Mouse (Mus musculus) macrophage (primary cell): ENCODE measurements around the gene Srrm4. TPM values are rescaled to one million over a fixed set of nuclear protein-coding genes. Genes with fewer than 3 reads are reported as not detected.

Experiments
- H3K27ac ChIP-seq: fragments of 350-480 bp; formaldehyde crosslinking; 2 replicates; pipeline ENCODE4 v1.9.0; 2021
- H3K36me3 ChIP-seq: fragments of 350-480 bp; formaldehyde crosslinking; 2 replicates; pipeline ENCODE4 v1.9.0; 2021; ENCODE audit errors: inconsistent target
- H3K4me3 ChIP-seq: fragments of 350-480 bp; formaldehyde crosslinking; 2 replicates; pipeline ENCODE4 v1.9.0; 2021; ENCODE audit errors: inconsistent target
- H3K79me2 ChIP-seq: fragments of 350-480 bp; formaldehyde crosslinking; 2 replicates; pipeline ENCODE4 v1.9.0; 2021; ENCODE audit errors: inconsistent target
- WGBS: methylation state at CpG from one replicate; pipeline ENCODE4 v1.1.7; 2026; ENCODE audit warnings: inconsistent platforms; ENCODE audit not compliant: missing documents; 5-methylcytosine and 5-hydroxymethylcytosine counted together
- polyA plus RNA-seq: library from polyadenylated mRNA; stranded (reverse); fragments of 250-400 nt; gene quantifications from 3 replicates; pipeline ENCODE4 v1.2.4, GENCODE M21; 2018; ENCODE audit warnings: inconsistent platforms

Srrm4 gene
- polyA plus RNA-seq, 1 experiment from 2014 or later: not detected

- 65% methylated on average over 3 of the region's 3 CpGs for WGBS
- H3K36me3 ChIP-seq: no peaks in the 10 kb centered on the region
- no peak overlapping the region for H3K4me3 ChIP-seq
- no peaks in the 10 kb centered on the region for H3K79me2 ChIP-seq
- no peak overlapping the region for H3K27ac ChIP-seq
Measured at GRCm38 (mm10) chr5:116406507-116406906, 185.1 kb downstream of the Srrm4 start.

- H3K79me2 ChIP-seq: no peaks in the 10 kb centered on the region
- no peaks in the 10 kb centered on the region for H3K36me3 ChIP-seq
- WGBS: 100% methylated on average over 1 of the region's 1 CpGs
- no peak overlapping the region for H3K4me3 ChIP-seq
- H3K27ac ChIP-seq: no peak overlapping the region
Measured at GRCm38 (mm10) chr5:116405934-116406333, 185.7 kb downstream of the Srrm4 start.

DNA sequence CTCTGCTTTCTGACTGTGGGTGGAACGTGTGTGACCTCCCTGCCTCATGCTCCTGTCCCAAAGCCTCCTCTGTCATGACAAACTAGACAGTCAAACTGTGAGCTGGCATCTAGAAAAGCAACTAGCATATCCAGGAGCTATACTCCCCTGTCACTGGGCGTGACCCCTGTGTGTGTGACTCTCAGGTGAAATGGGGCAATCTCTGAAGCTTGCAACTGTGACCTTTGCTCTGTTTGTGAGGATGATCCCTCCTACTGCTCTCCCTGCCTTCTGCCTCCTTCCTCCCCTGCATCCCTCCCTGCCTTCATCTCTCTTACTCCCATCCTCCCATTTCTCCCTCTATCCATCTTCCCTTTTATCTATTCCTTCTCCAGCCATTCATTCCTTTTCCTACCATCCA, 187.6 kb downstream of the Srrm4 start:
- Histone ChIP-seq H3K36me3 (no peaks in the 10 kb centered on the region), H3K4me3 (no peak overlapping the region), H3K79me2 (no peaks in the 10 kb centered on the region), H3K27ac (no peak overlapping the region)
- 100% methylated on average over 2 of the region's 2 CpGs for WGBS

- Histone ChIP-seq H3K4me3 (no peak overlapping the region), H3K27ac (no peak overlapping the region), H3K79me2 (no peaks in the 10 kb centered on the region), H3K36me3 (no peaks in the 10 kb centered on the region)
- WGBS: 83% methylated on average over 3 of the region's 3 CpGs
Measured at GRCm38 (mm10) chr5:116400801-116401200, 190.8 kb downstream of the Srrm4 start.

DNA sequence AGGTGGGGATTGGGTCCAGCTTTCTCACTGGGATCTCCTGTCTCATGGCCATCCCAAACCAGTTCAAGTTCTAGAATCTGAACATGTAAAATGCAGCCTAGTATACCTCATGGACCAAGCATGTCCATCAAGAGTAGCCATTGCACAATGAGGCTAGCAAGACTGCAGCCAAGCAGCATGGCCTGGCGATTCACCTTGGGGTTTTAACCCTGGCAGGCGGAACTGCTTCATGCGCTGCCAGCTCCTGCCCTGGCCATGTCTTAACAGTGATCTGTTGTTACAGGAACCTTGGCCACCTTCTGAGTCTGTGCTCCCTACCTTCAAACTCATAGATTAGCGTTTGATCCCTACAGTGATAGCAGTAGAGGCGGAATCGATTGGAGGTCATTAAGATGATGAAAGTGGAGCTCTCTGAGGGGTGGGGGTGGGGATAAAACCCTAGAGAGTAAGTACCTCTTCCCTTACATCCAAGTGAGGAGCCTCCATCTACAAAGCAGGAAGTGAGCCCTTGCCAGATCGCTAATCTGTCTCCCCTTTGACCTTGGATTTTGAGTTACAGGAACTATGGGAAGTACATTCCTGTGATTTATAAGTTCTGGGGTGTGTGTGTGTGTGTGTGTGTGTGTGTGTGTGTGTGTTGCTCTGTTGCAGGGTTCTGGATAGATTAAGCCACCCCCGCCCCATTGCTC, 191.4 kb downstream of the Srrm4 start:
- Histone ChIP-seq H3K79me2 (no peaks in the 10 kb centered on the region), H3K27ac (no peak overlapping the region), H3K36me3 (no peaks in the 10 kb centered on the region), H3K4me3 (no peak overlapping the region)
- 68% methylated on average over 8 of the region's 8 CpGs for WGBS

DNA sequence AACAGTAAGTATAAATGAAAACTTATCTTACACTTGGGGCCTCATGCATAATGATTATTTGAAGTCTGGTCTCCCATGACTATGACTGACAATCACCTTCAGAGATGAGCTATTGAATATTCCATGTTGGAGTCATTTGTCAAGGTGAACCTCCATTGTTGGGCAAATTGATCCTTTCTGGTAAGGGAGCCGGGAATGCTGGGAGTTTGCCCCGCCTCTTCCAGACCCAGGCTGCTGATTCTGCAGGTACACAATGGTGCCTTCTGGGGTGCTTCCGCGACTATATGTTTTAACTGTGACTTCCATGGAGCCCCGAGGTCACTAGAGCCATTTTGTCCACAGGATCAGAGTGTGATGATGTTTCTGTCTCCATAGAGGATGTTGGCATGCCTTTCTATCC, 195.5 kb downstream of the Srrm4 start:
- no peaks in the 10 kb centered on the region for H3K36me3 ChIP-seq
- H3K4me3 ChIP-seq: no peak overlapping the region
- H3K79me2 ChIP-seq: no peaks in the 10 kb centered on the region
- no peak overlapping the region for H3K27ac ChIP-seq
- WGBS: 64% methylated on average over 5 of the region's 5 CpGs

GRCm38 (mm10) chr5:116392603-116393002, 199.0 kb downstream of the Srrm4 start:
- Histone ChIP-seq H3K36me3 (no peaks in the 10 kb centered on the region), H3K4me3 (no peak overlapping the region), H3K27ac (no peak overlapping the region), H3K79me2 (no peaks in the 10 kb centered on the region)
- 85% methylated on average over 9 of the region's 9 CpGs for WGBS

DNA sequence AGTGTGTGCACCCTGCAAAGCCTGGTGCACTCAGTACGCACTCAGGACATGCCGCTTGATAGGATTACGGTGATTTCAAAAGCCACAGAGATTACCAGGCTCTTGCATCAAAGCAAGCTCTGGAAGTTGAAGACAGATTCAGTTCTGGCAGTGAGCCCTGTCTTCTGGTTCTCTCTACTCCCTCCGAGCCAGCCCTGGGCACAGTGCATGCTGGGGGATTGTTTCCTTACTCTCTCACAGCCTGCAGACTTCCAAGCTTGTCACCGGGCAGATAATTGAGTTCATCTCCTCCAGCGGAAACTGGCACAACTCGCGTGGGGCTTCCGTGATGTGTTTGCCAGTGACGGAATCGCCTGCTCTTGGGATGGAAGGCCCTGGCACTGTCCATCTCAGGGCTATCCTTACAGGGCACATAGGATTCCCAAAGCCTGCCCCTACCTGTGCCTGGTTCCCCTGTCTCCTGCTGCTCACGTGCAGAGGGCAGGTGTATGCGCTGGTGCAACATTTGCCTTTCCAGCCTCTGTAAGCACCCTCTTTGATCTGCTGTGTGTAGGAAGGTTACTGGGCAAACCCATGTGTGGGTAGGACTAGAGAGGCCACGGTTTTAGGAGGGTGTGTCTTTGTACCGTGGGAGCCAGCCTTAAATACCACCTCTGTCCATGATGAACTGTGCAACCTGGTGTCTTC, 201.6 kb downstream of the Srrm4 start:
- Histone ChIP-seq H3K79me2 (no peaks in the 10 kb centered on the region), H3K4me3 (no peak overlapping the region), H3K36me3 (no peaks in the 10 kb centered on the region), H3K27ac (no peak overlapping the region)
- 75% methylated on average over 15 of the region's 15 CpGs for WGBS

GRCm38 (mm10) chr5:116389321-116389720, 202.3 kb downstream of the Srrm4 start:
- Histone ChIP-seq H3K27ac (no peak overlapping the region), H3K4me3 (no peak overlapping the region), H3K79me2 (no peaks in the 10 kb centered on the region), H3K36me3 (no peaks in the 10 kb centered on the region)
- WGBS: 85% methylated on average over 4 of the region's 4 CpGs

Other genes with a start within 250 kb of the Srrm4 start
- gene Hspb8, start 169.0 kb downstream of the Srrm4 start, polyA plus RNA-seq: 0.07 TPM in 1 of 3 replicates, not detected in the others